Comparison of ENCODE assay signal across 28 mouse cellular contexts in genomic region chr2:31870683-31871082, GRCm38 (mm10). TPM values are rescaled to one million over a fixed set of nuclear protein-coding genes. Genes with fewer than 3 reads are reported as not detected.
"Had no signal": no experiment of that assay in that cellular context is flagged by ENCODE, and none has a peak within 500 bp of the region (broad histone marks: within the 10 kb centered on the region; RNA-seq: fewer than 3 reads in every experiment).

No protein-coding gene starts in this region.

- H3K36me3 ChIP-seq: embryonic facial prominence, embryonic 10.5 days; embryonic facial prominence, embryonic 12.5 days; embryonic facial prominence, embryonic 13.5 days; embryonic facial prominence, embryonic 15.5 days; forebrain, embryonic 10.5 days; forebrain, embryonic 12.5 days; forebrain, embryonic 15.5 days had no signal

- H3K4me2 ChIP-seq: embryonic facial prominence, embryonic 12.5 days; embryonic facial prominence, embryonic 13.5 days; embryonic facial prominence, embryonic 15.5 days; forebrain, embryonic 12.5 days; forebrain, embryonic 13.5 days; forebrain, embryonic 15.5 days had no signal

- H3K9me3 ChIP-seq: embryonic facial prominence, embryonic 13.5 days; embryonic facial prominence, embryonic 15.5 days; forebrain, embryonic 12.5 days; forebrain, embryonic 13.5 days; forebrain, embryonic 15.5 days had no signal

- H3K4me1 ChIP-seq: embryonic facial prominence, embryonic 12.5 days; embryonic facial prominence, embryonic 15.5 days; forebrain, embryonic 15.5 days had no signal

- DNase-seq: cerebellum, adult 8-10 months; cerebellum, adult 9-10 months; cerebellum, adult 9-11 months; cerebellum, postnatal 10 days; cerebellum, postnatal 14 days; cerebellum, postnatal 25 days; cerebellum, postnatal 36 days; embryo, embryonic 11 days; forebrain, postnatal 0 days; gastrocnemius, adult 2 months; gastrocnemius, postnatal 10 days; gastrocnemius, postnatal 14 days; gastrocnemius, postnatal 25 days; gastrocnemius, postnatal 36 days; heart, adult 11 months; heart, adult 18-20 months; heart, adult 2 months had no signal

- H3K27me3 ChIP-seq: forebrain, embryonic 15.5 days had no signal

- H3K9ac ChIP-seq: embryonic facial prominence, embryonic 12.5 days; embryonic facial prominence, embryonic 13.5 days; embryonic facial prominence, embryonic 15.5 days; forebrain, embryonic 12.5 days; forebrain, embryonic 13.5 days; forebrain, embryonic 15.5 days; forebrain, postnatal 0 days had no signal

- H3K27ac ChIP-seq: embryonic facial prominence, embryonic 10.5 days; embryonic facial prominence, embryonic 12.5 days; embryonic facial prominence, embryonic 13.5 days; embryonic facial prominence, embryonic 15.5 days; forebrain, embryonic 10.5 days; forebrain, embryonic 12.5 days; forebrain, embryonic 13.5 days; forebrain, embryonic 15.5 days; gastrocnemius, adult 2 months; heart, adult 2 months had no signal

- ATAC-seq: forebrain, embryonic 13.5 days; forebrain, embryonic 14.5 days; forebrain, embryonic 15.5 days; forebrain, embryonic 16.5 days; forebrain, postnatal 0 days had no signal

- H3K4me3 ChIP-seq: embryonic facial prominence, embryonic 10.5 days; embryonic facial prominence, embryonic 12.5 days; embryonic facial prominence, embryonic 13.5 days; embryonic facial prominence, embryonic 15.5 days; erythroblast, embryonic 14.5 days; forebrain, embryonic 10.5 days; forebrain, embryonic 12.5 days; forebrain, embryonic 13.5 days; forebrain, embryonic 15.5 days; gastrocnemius, adult 2 months; heart, adult 2 months had no signal

RNA-seq across cellular contexts. Expression of gene Lamc3, which starts 16.4 kb away (rescaled TPM):
- polyA plus RNA-seq: erythroblast, embryonic 14.5 days had no signal

RNA-seq across cellular contexts. Expression of gene Fibcd1, which starts 24.9 kb away (rescaled TPM):
- polyA plus RNA-seq: erythroblast, embryonic 14.5 days; heart, adult 2 months had no signal
